Mouse (Mus musculus) layer of hippocampus, adult 2 months (tissue): ENCODE measurements around the gene Peak1. TPM values are rescaled to one million over a fixed set of nuclear protein-coding genes. Genes with fewer than 3 reads are reported as not detected.

Experiments
- DNase-seq, 2 experiments: peaks; one replicate each; pipeline ENCODE4 v3.0.0; 2022; ENCODE audit warnings: low spot score in 2 of 2
- H3K27ac ChIP-seq: fragments of 200-600 bp; 2 replicates; pipeline ENCODE4 v1.8.1; 2022
- H3K4me3 ChIP-seq: fragments of 200-600 bp; 2 replicates; pipeline ENCODE4 v1.8.1; 2022; ENCODE audit warnings: mild to moderate bottlenecking
- CTCF ChIP-seq: fragments of 200-600 bp; conservative IDR thresholded peaks from 2 replicates; pipeline ENCODE4 v1.8.1; 2022; ENCODE audit warnings: antibody characterized with exemption, mild to moderate bottlenecking, moderate library complexity
- total RNA-seq, 2 experiments: library from RNA; stranded (reverse); gene quantifications; 2 replicates each; pipeline ENCODE4 v1.2.3; 2021

Peak1 gene
- total RNA-seq, 2 experiments from 2014 or later: 56.1 to 59.2 TPM

- Histone ChIP-seq H3K27ac (peak overlapping the region; percentile 48), H3K4me3 (no peak overlapping the region)
- no peak for TF ChIP-seq CTCF
- no peak for DNase-seq
Observed at GRCm38 (mm10) chr9:56396306-56396705, 21.6 kb downstream of the Peak1 start.

GRCm38 (mm10) chr9:56392857-56393256 is 25.0 kb downstream of the Peak1 start:
- DNase-seq: no peak
- TF ChIP-seq CTCF: no peak
- Histone ChIP-seq H3K27ac (no peak overlapping the region), H3K4me3 (no peak overlapping the region)

GRCm38 (mm10) chr9:56382786-56383185 is 35.1 kb downstream of the Peak1 start:
- no peak for TF ChIP-seq CTCF
- no peak for DNase-seq
- Histone ChIP-seq H3K4me3 (no peak overlapping the region), H3K27ac (no peak overlapping the region)

GRCm38 (mm10) chr9:56374401-56374800 is 43.5 kb downstream of the Peak1 start:
- 0 out of 2 replicates have a peak overlapping the region, but pooled peaks have one; percentile 11 for H3K27ac ChIP-seq
- no peak for TF ChIP-seq CTCF
- peak; percentile 18 to 20 for DNase-seq
- H3K4me3 ChIP-seq: no peak overlapping the region

DNA sequence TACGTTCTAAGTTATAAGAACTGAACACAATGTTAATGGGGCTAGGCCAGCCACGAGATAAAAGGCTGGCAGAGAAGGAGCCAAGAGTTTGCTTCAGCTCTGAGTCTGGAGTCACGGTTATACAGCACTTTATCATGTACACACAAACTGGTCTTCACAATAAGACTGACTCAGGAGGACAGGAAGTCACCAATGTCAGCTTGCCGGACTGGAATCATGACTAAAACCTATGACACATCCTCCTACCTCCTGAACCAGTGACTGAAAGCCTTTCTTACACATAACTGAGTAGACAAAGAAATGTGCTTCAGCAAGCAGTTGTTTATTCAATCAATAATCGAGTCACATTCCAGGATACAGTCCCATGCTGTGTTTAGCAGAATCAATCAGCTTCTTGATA is 47.2 kb downstream of the Peak1 start:
- Histone ChIP-seq H3K4me3 (no peak overlapping the region), H3K27ac (no peak overlapping the region)
- DNase-seq: no peak
- TF ChIP-seq CTCF: no peak

DNA sequence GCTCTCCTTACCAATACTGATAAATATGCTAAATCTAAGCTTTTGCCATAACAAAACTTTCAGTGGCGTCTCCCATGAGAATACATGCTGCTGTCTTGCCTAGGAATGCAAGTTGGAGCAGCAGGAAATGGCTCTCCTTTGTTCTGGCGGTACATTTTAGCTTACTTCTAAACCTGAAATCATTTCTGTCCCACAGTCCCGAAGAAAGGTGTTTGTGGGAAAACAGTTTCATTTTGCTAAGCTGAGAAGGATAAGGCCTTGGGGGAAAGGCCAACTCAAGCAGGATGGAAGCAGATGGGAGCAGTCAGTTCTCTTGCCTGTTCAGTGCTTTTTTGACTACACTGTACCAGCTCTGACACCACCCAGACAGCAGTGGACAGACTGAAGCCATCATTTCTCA is 49.1 kb downstream of the Peak1 start:
- Histone ChIP-seq H3K27ac (no peak overlapping the region), H3K4me3 (no peak overlapping the region)
- DNase-seq: no peak
- TF ChIP-seq CTCF: no peak

DNA sequence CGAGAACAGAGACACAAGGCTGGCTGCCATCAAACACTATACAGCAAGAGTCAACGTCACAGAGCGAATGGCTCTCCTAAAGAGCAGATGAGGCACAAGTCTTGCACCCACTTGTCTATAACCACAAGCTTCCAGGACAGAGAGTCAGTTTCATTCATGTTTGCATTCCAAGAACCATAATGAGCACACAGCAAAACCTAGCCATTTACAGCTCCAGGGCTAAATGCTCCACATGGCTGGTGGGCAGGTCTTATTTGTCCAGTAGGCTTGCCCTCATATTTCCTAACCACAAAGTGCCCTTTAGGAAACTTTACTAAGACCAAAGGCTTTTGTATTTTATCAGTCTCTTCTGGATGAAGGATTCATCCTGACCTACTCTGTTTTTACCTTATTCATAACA is 54.6 kb downstream of the Peak1 start:
- no peak for TF ChIP-seq CTCF
- Histone ChIP-seq H3K27ac (no peak overlapping the region), H3K4me3 (no peak overlapping the region)
- no peak for DNase-seq

DNA sequence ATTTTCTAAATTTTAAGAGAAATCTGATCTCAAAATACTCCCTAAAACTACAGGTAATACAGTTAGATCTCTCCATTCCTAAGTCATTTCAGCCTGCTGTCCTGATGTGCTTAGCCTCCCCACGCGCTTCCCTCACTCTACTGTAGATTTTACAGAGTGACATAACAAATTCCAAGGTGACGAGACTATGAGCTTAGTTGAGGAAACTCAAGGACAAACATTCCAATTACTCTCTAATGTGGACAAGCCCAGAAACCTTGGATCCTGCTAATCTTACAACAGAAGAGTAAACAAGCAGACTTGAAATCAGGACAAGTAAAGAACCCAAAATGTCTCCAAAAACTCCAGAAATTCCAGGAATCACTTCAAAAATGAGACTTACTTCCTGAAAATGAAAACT is 58.6 kb downstream of the Peak1 start:
- no peak for DNase-seq
- H3K4me3 ChIP-seq: no peak overlapping the region
- no peak for TF ChIP-seq CTCF
- no peak overlapping the region for H3K27ac ChIP-seq

- Histone ChIP-seq H3K27ac (no peak overlapping the region), H3K4me3 (no peak overlapping the region)
- no peak for DNase-seq
- no peak for TF ChIP-seq CTCF
Observed at GRCm38 (mm10) chr9:56355186-56355585, 62.7 kb downstream of the Peak1 start.

GRCm38 (mm10) chr9:56346321-56346720 is 71.5 kb downstream of the Peak1 start:
- peak overlapping the region; percentile 53; the same call in 1 of the 2 replicates for H3K27ac ChIP-seq
- TF ChIP-seq CTCF: no peak

DNA sequence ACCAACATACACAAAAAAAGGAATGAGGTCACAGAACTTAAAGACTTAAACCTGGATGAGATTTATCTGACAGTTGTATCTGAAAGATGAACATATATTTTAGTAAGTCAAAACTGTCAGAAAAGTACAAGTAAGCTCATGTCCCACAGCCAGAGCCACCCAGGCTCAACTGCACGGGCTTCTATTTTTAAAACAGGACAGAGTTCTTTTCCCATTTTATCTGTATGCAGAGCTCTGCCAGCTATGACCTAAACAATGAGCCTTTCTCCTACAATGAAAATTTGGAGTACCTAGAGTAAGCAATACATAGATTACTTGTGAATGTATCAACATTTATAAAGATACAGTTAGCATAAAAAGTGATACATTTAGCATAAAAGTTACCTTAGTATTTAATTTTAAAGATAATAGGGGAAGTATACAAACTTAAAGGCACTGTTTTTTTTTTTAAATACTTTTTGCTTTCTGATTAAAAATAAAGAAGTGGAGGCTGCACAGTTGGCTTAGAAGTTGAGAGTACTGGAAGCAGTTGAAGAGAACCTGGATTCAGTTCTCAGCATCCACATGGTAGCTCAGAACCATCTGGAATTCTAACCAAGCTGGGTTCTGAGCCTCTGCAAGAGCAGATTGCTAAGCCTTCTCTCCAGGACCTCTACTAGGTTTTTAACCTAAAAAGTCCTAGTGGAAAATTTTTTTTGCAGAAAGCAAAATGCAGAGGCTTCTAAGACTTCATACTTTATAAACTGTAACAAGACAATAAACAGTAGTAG is 78.3 kb downstream of the Peak1 start:
- peak overlapping the region; percentile 54; the same call in 1 of the 2 replicates for H3K27ac ChIP-seq
- no peak for TF ChIP-seq CTCF
- peak; percentile 4 to 16 for DNase-seq
- no peak overlapping the region for H3K4me3 ChIP-seq

More at GRCm38 (mm10) chr9:56346321-56346720, 71.5 kb downstream of the Peak1 start:
- peak in 1 of 2 experiments; percentile 5 for DNase-seq
- H3K4me3 ChIP-seq: no peak overlapping the region

- DNase-seq: no peak
- no peak overlapping the region for H3K27ac ChIP-seq
- no peak for TF ChIP-seq CTCF
- H3K4me3 ChIP-seq: no peak overlapping the region
Observed at GRCm38 (mm10) chr9:56334363-56334762, 83.5 kb downstream of the Peak1 start.

GRCm38 (mm10) chr9:56332774-56333173 is 85.1 kb downstream of the Peak1 start:
- no peak overlapping the region for H3K27ac ChIP-seq
- DNase-seq: no peak
- H3K4me3 ChIP-seq: no peak overlapping the region
- no peak for TF ChIP-seq CTCF

DNA sequence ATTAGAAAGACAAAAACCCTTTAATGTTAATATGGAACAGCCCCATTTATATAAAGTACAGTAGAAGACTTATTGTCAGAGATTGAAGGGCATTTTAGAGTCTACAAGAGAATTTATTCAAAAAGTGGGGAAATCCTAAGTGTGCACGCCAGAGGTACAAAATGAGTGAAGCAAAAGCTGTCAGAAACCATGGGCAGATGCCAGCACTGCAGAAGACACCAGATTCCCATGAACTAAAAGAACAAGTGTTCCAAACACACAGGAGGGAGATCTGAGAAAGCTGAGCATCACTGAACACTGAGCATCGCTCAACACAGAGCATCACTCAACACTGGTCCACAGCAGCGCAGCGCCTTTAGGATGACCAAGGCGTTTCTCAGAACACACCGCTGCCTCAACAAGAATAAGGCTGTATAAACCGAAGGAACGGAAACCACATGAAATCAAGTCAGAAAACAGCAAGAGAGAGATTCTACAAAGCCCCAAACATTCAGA is 91.3 kb downstream of the Peak1 start:
- no peak for TF ChIP-seq CTCF
- Histone ChIP-seq H3K4me3 (no peak overlapping the region), H3K27ac (no peak overlapping the region)
- peak in 1 of 2 experiments; percentile 33 for DNase-seq
